ENCODE assay signal across 9 mouse cellular contexts in genomic region chr4:63420143-63420920, GRCm38 (mm10).
DNase-seq lines count a peak whose midpoint lies in the region.
"Had no signal": no experiment of that assay in that cellular context is flagged by ENCODE, and none has a peak within 500 bp of the region (broad histone marks: within the 10 kb centered on the region; RNA-seq: fewer than 3 reads in every experiment).

No protein-coding gene starts in this region.

- DNase-seq in cerebellum, adult 9-11 months: peak; percentile 39
- DNase-seq in cerebellum, adult 8-10 months: no peak
- peak; percentile 50 for DNase-seq in kidney, postnatal 10 days
- no peak for DNase-seq in kidney, adult 18-20 months
- peak; percentile 50 for DNase-seq in urinary bladder, postnatal 14 days (ENCODE audit: low spot score)
- no peak for DNase-seq in urinary bladder, postnatal 4 days (ENCODE audit: low spot score in 2 of 2)
- no peak for DNase-seq in spleen, adult 12 weeks (ENCODE audit: low spot score)
- DNase-seq in spleen, adult 18-20 months: no peak
- DNase-seq: cerebellum, adult 9-10 months had no signal

Comparison
In these comparisons a context has a peak if more than half of its experiments do, and no peak if none do; other contexts are left out.
1. DNase-seq: peak in cerebellum, adult 9-11 months (single experiment), kidney, postnatal 10 days (single experiment) and urinary bladder, postnatal 14 days (single experiment); none in cerebellum, adult 8-10 months (single experiment), kidney, adult 18-20 months (single experiment), urinary bladder, postnatal 4 days (0 of 2), spleen, adult 12 weeks (single experiment) and spleen, adult 18-20 months (0 of 2).